ENCODE assay signal across 8 mouse cellular contexts in the genomic region with DNA sequence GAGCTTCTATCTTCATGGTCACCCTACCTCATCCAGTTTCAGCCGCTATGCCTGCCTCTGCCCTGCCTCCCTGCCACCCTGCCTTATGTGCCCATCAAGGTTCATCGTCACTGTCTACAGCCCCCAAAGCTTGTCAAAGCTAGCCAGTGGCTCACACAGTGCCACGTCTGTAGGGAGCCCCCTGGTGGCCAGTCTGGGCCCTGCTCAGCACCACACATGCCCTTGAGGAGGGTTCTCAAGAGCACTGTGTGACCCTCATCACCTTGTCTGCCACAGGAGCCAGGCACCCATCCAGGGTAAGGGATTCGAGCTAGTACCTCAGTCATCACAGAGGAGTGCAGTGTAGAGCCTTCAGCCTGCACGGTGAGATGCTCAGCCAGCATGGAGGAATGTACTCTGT.
DNase-seq lines count a peak whose midpoint lies in the region; ATAC-seq and TF ChIP-seq lines count a peak whose summit lies in the region.

No protein-coding gene starts in this region.

- H3K27ac ChIP-seq in lung, embryonic 15.5 days: no peak overlapping the region

- POLR2A ChIA-PET in Patski (lab: Charles Lee): no interaction called here

- in situ Hi-C loops in Patski (cut with MboI; ENCODE audit: low pct_unique_long_range_greater_than_20kb): no loop called here

- H3K4me3 ChIP-seq in C2C12 (ENCODE audit: insufficient read depth, poor library complexity, severe bottlenecking): no peak overlapping the region
- no peak overlapping the region for H3K4me3 ChIP-seq in lung, embryonic 15.5 days

- H3K79me3 ChIP-seq in C2C12 (ENCODE audit: low read depth): no peaks in the 10 kb centered on the region

- WGBS in lung, embryonic 15.5 days: 24% methylated on average over 5 of the region's 5 CpGs

- H3K27me3 ChIP-seq in C2C12 (ENCODE audit: control insufficient read depth, insufficient read depth, insufficient read length) (peaks cover 64% of the 10 kb centered on the region), Patski (peaks cover 24% of the 10 kb centered on the region)
- H3K27me3 ChIP-seq in lung, embryonic 15.5 days: peaks cover 36% of the 10 kb centered on the region

- H3K36me3 ChIP-seq in C2C12 (ENCODE audit: control insufficient read depth, insufficient read depth): no peaks in the 10 kb centered on the region
- H3K36me3 ChIP-seq in lung, embryonic 15.5 days: no peaks in the 10 kb centered on the region

- peak; percentile 68 for TF ChIP-seq CTCF in C2C12 (IDR thresholded peaks at IDR 0.05; ENCODE audit: control insufficient read depth, insufficient read depth, insufficient read length)
- TF ChIP-seq CTCF in Patski (IDR thresholded peaks at IDR 0.05): peak; percentile 88

- peak; percentile 33 for ATAC-seq in Patski
- peak; percentile 50; the same call in 1 of the 2 replicates for ATAC-seq in lung, embryonic 15.5 days (ENCODE audit: borderline replicate concordance, extremely low read depth, low FRiP score, low TSS enrichment)

- H3K4me2 ChIP-seq in lung, embryonic 15.5 days: no peak overlapping the region

- H3K79me2 ChIP-seq in C2C12 (ENCODE audit: control insufficient read depth, insufficient read depth): no peaks in the 10 kb centered on the region

- no peak overlapping the region for H3ac ChIP-seq in C2C12 (ENCODE audit: control insufficient read depth, insufficient read length, low read depth)

- H3K9ac ChIP-seq in lung, embryonic 15.5 days: no peak overlapping the region

- no peaks in the 10 kb centered on the region for H3K4me1 ChIP-seq in lung, embryonic 15.5 days

- H3K9me3 ChIP-seq in lung, embryonic 15.5 days: no peaks in the 10 kb centered on the region

- DNase-seq in Patski (ENCODE audit: low read depth, low spot score): no peak
- DNase-seq in cerebellum, postnatal 14 days: peak; percentile 83 to 91
- peak; percentile 73 for DNase-seq in gastrocnemius, postnatal 10 days
- DNase-seq in kidney, postnatal 14 days: peak; percentile 56
- peak; percentile 63 for DNase-seq in ovary, postnatal 36 days (ENCODE audit: low spot score)
- DNase-seq in thymus, postnatal 14 days: peak; percentile 86

- CTCF ChIA-PET in Patski (lab: Charles Lee): interaction anchor here (1.0 to 2.8 kb wide), 11 partner anchors 10 to 150 kb away, joined by 3 to 17 read pairs (median 3); no protein-coding TSS in a partner anchor

TF ChIP-seq in C2C12, 6 proteins besides CTCF, POLR2A, EP300 and RAD21:
- TF ChIP-seq USF1 (IDR thresholded peaks at IDR 0.05; ENCODE audit: low read depth): no peak
- TF ChIP-seq MAX (IDR thresholded peaks at IDR 0.05): no peak
